Mouse (Mus musculus): ENCODE measurements around the gene Galm. TPM values are rescaled to one million over a fixed set of nuclear protein-coding genes. Genes with fewer than 3 reads are reported as not detected.

Gene Galm
- total RNA-seq, 2 experiments from 2014 or later: 2.1 to 2.5 TPM

DNA sequence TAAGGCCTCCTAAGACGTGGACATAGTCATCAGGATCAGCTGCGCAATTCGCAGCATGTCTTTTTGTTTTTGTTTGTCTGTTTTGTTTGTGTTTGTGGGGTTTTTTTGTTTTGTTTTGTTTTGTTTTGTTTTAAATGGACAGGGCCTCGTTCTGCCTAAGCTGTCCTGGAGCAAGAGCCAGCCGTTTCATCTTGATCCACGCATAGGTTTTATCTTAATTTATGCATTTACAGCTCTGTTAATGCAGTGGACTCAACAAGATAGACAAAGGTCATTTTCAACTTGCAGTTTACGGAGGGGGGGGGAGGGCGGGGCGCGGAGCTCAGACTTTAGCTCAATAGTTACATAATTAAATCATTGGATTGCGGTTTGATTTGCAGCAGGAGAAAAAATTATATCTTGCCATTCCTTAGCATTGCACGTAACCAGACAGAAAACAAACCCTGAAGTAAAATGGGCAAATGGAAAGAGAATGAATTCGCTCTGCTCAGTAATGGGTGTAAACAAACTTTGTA, 1.3 kb downstream of the Galm start:
- no peak for DNase-seq

DNA sequence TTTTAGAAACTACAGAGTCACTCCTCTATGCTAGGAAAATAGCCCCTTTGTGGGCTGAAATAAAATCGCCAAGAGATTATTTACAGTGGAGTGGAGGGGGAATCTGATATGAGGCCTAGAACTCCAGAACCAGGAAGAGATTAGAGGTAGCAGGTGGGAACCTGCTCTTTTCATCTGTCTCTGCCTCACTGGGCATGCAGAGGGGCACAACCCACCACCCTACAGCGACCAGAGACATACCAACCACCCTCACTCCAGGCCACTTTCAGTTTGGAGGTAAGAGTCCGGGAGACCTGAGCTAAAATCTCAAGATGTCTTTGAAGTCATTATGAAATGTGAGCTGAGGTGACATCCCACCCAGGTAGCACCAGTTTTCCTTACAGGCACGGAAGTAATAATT, 2.1 kb downstream of the Galm start:
- DNase-seq: no peak

DNA sequence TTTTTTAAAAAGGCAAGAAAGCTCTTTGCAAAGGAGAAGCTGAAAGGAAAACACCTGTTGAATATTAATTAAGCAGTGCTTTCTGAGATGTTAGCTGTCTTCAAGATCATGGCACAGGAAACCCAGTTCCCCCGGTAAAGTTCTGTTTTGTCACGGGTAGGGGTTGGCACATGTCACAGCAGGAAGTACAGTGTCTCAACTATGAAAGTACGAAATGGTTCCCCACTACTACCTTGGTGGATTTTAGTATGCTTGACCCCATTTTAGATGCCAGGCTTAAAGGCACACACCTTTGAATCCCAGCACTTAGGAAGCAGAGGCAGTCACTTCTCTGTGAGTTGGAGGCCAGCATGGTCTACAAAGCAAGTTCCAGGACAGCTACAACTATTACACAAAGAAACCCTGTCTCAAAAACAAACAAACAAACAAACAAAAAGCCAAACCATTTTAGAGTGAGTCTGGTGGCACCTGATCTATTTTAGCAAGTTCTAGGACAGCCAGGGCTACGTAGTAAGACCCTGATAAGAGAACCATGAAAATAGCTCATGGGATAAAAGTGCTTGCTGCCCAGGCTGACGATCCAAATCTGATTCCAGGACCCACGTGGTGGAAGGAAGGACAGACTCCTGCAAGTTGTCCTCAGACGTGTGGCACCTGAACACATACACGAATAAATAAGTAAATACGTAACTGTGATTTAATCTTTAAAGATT, 3.6 kb downstream of the Galm start:
- no peak for DNase-seq

GRCm38 (mm10) chr17:80131431-80131766, 4.1 kb downstream of the Galm start:
- no peak for DNase-seq

DNA sequence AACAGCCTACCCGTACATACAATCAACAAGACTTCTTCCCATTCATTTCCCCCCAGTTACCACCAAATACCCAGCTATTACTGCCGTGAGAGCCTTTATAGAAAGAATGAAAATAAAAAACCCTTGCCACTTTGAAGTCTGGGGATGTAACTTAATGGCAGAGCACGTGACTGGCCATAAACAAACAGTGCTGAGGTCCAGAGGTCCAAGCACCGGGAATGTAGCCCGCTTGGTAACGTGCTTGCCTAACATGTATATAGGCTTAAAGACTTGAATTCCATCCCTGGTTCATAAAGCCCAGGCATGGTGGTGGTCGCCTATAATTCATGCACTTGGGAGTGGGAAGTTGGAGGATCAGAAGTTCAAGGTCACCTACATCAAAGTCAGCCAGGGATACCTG, 4.6 kb downstream of the Galm start:
- DNase-seq: no peak

DNA sequence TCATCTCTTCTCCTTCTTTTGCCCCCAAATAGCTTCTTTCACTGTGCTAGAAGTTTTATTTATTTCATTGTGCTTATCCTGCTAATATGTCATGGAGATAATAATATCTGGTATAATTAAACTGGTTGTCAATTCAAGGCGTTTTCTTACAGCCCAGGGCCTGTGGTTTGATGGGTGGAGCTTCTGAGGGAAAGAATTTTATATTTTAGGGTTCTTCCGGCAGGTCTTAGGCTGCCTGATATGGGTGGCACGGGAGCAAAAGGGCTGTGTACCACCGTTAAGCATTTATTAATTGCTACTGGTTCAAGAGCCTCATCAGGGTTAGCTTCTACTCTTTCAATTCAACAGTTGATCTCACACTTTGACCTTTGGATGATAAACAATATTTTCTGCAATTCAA, 5.2 kb downstream of the Galm start:
- no peak for DNase-seq

GRCm38 (mm10) chr17:80138434-80139162, 11.3 kb downstream of the Galm start:
- DNase-seq: peak; percentile 54

GRCm38 (mm10) chr17:80139753-80140444, 12.6 kb downstream of the Galm start:
- DNase-seq: no peak

GRCm38 (mm10) chr17:80143478-80144232, 16.4 kb downstream of the Galm start:
- no peak for DNase-seq

- DNase-seq: no peak
These were observed 17.9 kb downstream of the Galm start for GRCm38 (mm10) chr17:80145210-80145609.

DNA sequence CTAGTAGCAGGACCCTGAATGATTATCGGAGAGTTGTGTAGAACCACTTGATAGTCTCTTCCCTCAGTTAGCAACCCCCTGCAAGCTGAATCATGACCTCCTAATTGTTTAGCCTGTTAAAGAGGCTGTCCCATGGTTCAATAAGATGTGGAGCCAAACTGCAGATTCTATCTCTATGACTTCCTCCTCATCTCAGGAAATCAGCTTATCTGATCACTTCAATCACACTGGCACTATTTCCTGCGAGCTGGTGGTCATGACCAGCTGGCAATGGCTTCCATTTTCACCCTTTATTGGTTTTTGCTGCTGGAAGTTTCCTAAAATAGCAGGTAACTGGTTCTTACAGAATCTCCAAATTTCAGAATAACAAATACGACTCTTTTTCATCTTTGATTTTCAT, 18.5 kb downstream of the Galm start:
- no peak for DNase-seq

- peak; percentile 66 for DNase-seq
These were observed 21.1 kb downstream of the Galm start for GRCm38 (mm10) chr17:80148053-80148994.

DNA sequence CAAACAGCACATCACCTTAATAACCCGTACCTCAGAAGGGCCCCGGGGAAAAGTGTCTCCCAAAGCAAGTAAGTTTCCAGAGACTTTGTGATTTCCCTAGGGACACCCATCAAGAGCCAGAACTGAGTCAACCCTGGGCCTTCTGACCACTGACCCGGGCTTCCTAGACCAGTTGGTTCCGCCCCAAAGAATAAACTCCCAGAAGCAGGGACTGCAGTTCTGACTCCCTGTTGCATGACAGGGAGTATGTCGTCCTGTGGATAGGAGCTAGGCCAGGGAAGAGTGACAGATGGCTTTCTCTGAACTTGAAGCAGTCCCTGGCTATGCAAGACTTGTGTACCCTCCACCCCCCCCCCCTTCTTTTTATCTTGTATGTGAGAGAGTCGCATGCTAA, 21.7 kb downstream of the Galm start:
- DNase-seq: no peak

DNA sequence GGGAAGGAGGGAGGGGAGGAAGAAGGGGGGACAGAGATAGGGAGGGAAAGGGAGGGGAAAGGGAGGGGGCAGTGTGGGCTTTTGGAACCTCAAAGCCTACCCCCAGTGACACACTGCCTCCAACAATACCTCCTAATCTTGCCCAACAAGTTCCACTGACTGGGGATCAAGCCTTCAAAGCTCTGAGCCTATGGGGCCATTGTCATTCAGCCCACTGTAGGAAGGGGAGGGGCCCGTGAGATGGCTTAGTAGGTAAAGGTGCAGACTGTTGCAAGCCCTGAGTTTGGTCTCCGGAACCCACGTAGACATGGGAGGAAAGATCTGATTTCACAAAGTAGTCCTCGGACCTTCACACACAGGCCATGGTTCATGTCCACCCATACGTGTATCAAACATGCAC, 24.1 kb downstream of the Galm start:
- DNase-seq: no peak

DNA sequence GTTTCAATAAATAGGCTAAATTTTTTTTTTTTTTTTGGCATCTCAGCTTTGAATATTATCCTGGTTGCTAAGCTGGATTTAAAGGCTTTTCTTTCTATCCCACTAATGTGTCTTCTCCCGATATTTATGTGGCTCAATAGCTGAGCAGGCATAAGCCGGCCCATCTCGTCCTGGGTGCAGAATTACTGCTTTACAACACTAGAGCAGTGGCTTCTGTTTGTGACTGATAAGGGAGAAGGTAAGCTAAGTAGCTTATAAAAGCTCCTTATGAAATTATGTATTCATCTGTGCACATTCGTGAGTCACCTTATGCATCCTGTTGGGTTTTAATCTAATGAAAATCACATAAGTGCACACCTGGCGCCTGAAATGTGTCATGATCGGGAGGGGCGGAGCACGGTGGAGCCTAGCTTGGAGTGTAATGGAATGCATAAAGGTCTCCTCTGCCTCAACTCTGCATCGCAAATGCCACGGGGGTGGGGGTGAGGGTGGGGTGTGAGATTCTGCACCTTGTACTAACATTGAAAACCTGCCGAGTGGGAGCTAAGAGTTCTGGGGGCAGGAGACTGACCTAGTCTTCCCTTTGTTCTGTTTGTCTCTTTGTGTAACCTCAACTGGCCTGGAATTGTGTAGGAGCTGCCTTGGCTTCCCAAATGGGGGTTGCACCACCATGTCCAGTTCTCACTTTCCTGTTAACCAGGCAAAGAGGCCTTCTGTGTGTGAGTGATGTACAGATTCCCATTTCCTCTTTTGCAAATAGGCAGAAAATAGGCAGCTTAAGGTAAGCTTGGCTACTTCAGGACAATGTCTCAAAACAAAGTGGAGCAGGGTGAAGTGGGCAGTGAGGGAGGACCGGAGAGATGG, 25.7 kb downstream of the Galm start:
- DNase-seq: no peak

- no peak for DNase-seq
These were observed 26.4 kb downstream of the Galm start for GRCm38 (mm10) chr17:80153631-80154030.

DNA sequence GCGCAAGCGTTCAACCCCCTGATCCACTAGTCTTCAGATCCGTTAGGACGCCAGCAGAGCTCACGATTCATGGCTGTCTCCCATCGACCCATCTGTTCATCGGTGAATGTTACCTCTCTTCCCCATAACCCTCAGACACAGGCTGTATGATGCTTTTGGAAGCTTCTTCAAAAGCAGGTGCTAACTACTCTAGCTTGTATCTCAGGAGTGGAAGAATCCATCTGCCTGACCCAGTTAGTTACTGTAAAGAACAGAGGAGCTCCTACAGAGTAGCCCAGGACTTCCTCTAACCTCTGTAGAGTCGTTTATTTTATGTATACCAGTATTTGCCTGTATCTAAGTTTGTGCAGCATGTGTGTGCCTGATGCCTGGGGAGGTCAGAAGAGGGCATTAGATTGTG, 29.6 kb downstream of the Galm start:
- DNase-seq: no peak

DNA sequence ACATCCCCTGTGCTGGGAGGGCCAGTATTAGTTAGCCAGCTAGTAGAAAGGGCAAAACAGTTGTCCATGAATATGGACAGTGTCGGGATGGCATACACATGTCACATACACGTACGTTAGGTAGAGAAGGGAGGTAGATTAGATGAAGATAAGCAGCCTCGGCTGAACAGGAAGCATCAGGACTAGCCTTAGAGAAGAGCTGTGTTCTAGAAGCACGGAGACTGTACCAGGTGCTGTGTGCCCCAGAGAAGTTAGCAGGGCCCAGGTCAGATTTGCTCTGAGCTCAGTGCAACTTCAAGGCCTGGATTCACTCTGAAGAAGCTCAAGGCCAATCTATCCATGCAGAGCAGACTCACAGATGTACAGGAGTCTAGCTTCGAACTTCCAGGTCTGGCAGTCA, 30.2 kb downstream of the Galm start:
- DNase-seq: no peak

DNA sequence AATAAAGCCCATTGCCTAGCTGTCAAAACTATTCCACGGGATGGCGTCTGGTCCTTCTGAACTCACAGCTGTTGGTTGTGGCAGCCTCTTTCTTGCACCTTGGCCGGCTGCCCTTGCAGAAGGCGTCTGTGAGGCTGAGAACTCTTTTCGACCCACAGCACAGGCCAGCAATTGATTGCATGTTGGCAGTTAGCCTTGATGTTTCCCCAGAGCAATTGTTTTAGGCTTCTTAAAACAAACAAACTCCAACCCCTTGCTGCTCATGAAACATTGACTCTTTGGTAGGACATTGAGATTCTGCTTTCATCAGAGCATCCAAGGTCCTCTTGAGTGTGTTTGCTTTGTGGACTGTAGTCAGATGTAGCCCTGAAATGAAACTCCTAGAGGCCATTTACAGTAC, 33.2 kb downstream of the Galm start:
- peak; percentile 75 for DNase-seq

DNA sequence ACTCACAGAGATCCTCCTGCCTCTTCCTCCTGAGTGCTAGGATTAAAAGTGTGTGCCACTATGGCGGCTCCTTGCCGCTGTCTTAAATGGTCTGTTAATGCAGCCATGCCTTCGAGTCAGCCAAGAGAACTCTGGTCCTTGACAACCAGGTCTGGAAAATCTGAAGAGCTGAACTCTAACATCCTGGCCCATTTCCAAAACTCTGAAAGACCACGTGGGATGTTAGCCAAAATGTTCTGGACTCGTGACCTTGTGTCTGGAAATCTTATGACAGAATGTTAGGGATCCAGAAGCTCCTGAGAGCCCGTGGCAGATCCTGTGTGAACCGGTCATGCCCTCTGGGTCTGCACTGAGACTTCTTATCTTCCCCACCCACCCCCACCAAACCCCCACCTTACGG, 36.7 kb downstream of the Galm start:
- DNase-seq: no peak

All from gastrocnemius, postnatal 10 days (tissue).